Comparison of ENCODE assay signal across 23 mouse cellular contexts in genomic region chrX:164418008-164418407, GRCm38 (mm10).
A peak's percentile ranks its signal among the peaks of the same experiment; 100 is the strongest.
DNase-seq lines count a peak whose midpoint lies in the region; ATAC-seq lines count a peak whose summit lies in the region.
"Had no signal": no experiment of that assay in that cellular context is flagged by ENCODE, and none has a peak within 500 bp of the region (broad histone marks: within the 10 kb centered on the region; RNA-seq: fewer than 3 reads in every experiment).

No protein-coding gene starts in this region.

- ATAC-seq in frontal cortex, adult (ENCODE audit: low TSS enrichment), result peak; percentile 65
- ATAC-seq: forebrain, postnatal 0 days; hindbrain, postnatal 0 days; inflammation-experienced regulatory T-cells, adult 6 months; intestine, embryonic 16.5 days had no signal

- DNase-seq in frontal cortex, postnatal 36 days (ENCODE audit: low spot score in 2 of 2), result no peak
- DNase-seq in right cerebral cortex, adult 18-20 months, result peak; percentile 20
- no peak for DNase-seq in right cerebral cortex, postnatal 14 days
- peak; percentile 76 for DNase-seq in telencephalon, adult 2 months (ENCODE audit: low read depth, low spot score)
- no peak for DNase-seq in MN1 (ENCODE audit: low spot score)
- DNase-seq: adrenal gland, adult 8-10 months; adrenal gland, postnatal 25 days; B cell, adult 2 months; cerebellum, adult 11-12 months; cerebellum, adult 8-10 months; cerebellum, postnatal 10 days; cerebellum, postnatal 36 days; embryo, embryonic 11 days; forebrain, postnatal 0 days; gastrocnemius, postnatal 25 days; heart, adult 18-20 months; heart, postnatal 10 days; heart, postnatal 4 days; kidney, adult 18-20 months had no signal

Comparison
In these comparisons a context has a peak if more than half of its experiments do, and no peak if none do; other contexts are left out.
1. DNase-seq: peak in right cerebral cortex, adult 18-20 months (single experiment) and telencephalon, adult 2 months (single experiment); none in frontal cortex, postnatal 36 days (0 of 2), right cerebral cortex, postnatal 14 days (single experiment) and MN1 (single experiment).